Mouse (Mus musculus) sigmoid colon, adult 10 weeks (tissue): ENCODE measurements around the gene Olfr1104. TPM values are rescaled to one million over a fixed set of nuclear protein-coding genes. Genes with fewer than 3 reads are reported as not detected.

Experiments used
- polyA plus RNA-seq: library from polyadenylated mRNA; stranded (reverse); fragments of 350-450 nt; fragmentation: Illumina TruSeq; extraction: RNeasy Lipid Tissue Mini Kit (QIAGEN cat#74804); gene quantifications from one replicate; pipeline ENCODE4 v1.2.3, GENCODE M21; 2014; ENCODE audit warnings: low read depth, low replicate concordance

Olfr1104 gene
- polyA plus RNA-seq = not detected

GRCm38 (mm10) chr2:87026980-87027379 lies at the start of gene Olfr1104:
Gene Olfr1104 (minus strand): TSS chr2:87027080.

DNA sequence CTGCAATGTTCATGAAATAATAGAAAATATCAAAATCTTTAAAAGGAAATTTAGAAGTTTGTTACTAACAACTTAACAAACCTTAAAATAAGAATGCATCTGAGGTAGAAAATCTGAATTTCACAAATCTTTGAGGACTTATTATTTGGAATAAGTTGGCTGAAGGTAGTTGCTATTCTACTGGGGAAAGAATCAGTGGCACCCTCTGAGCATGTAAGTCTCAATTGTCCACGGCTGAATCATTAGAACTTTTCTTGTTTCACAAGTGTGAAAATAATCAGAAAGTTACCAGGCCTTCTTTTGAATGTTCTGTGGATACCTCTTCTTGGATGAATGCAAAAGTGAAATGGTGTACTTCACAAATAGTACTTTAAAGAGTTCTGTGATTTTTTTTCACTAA lies 48.8 kb upstream of the Olfr1104 start, which contains the start of gene Olfr1107:
Gene Olfr1107 (minus strand): TSS at position 101 of the 400 bp plus-strand sequence.

GRCm38 (mm10) chr2:87052173-87052572 lies 25.3 kb upstream of the Olfr1104 start, which contains the start of gene Olfr1106:
Gene Olfr1106 (minus strand): TSS chr2:87052273.

DNA sequence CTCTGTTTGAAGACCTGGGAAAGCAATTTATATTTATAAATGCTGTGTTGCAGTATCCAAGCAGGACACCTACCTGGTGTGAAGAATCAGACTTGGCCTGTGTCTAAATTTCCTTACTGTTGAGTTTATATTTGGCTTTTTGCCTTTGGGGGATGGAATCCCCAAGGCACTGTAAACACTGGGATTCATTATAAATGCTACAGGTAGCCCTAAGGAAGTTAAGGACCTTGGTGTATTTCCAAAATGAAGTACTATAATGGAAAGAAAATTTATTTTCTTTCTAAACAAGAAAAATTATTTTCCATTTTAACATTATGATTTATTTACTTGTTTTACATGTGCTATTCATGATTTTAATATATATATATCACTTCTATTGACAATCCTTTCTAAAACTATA lies 9.6 kb upstream of the Olfr1104 start, which contains the start of gene Olfr1105:
Gene Olfr1105 (minus strand): TSS at position 101 of the 400 bp plus-strand sequence.

GRCm38 (mm10) chr2:86998098-86998497 lies 28.8 kb downstream of the Olfr1104 start, which contains the start of gene Olfr1102:
Gene Olfr1102 (plus strand): TSS chr2:86998398.

GRCm38 (mm10) chr2:86991121-86991520 lies 35.8 kb downstream of the Olfr1104 start, which contains the start of gene Olfr1101:
Gene Olfr1101 (minus strand): TSS chr2:86991221.

GRCm38 (mm10) chr2:86979854-86980253 lies 47.0 kb downstream of the Olfr1104 start, which contains the start of gene Olfr1100:
Gene Olfr1100 (minus strand): TSS chr2:86979954.

Other genes with a start within 250 kb of the Olfr1104 start
- not detected for gene Olfr1093, start 244.6 kb downstream of the Olfr1104 start, polyA plus RNA-seq
- not detected for gene Olfr141, start 217.1 kb downstream of the Olfr1104 start, polyA plus RNA-seq
- not detected for gene Olfr1094, start 202.4 kb downstream of the Olfr1104 start, polyA plus RNA-seq
- not detected for gene Olfr1095, start 175.4 kb downstream of the Olfr1104 start, polyA plus RNA-seq
- gene Gm13723, start 152.3 kb downstream of the Olfr1104 start, polyA plus RNA-seq = not detected
- gene Olfr1097, start 134.9 kb downstream of the Olfr1104 start, polyA plus RNA-seq = not detected
- gene Olfr1098, start 102.5 kb downstream of the Olfr1104 start, polyA plus RNA-seq = not detected
- gene Olfr1099, start 66.4 kb downstream of the Olfr1104 start, polyA plus RNA-seq = not detected
- not detected for gene Olfr1100, start 47.1 kb downstream of the Olfr1104 start, polyA plus RNA-seq
- not detected for gene Olfr1101, start 35.9 kb downstream of the Olfr1104 start, polyA plus RNA-seq
- gene Olfr1102, start 28.7 kb downstream of the Olfr1104 start, polyA plus RNA-seq = not detected
- gene Olfr1105, start 9.5 kb upstream of the Olfr1104 start, polyA plus RNA-seq = not detected
- not detected for gene Olfr1106, start 25.2 kb upstream of the Olfr1104 start, polyA plus RNA-seq
- gene Olfr1107, start 48.7 kb upstream of the Olfr1104 start, polyA plus RNA-seq = not detected
- gene Olfr1109, start 68.9 kb upstream of the Olfr1104 start, polyA plus RNA-seq = not detected
- gene Olfr259, start 87.5 kb upstream of the Olfr1104 start, polyA plus RNA-seq = not detected
- not detected for gene Olfr1110, start 113.2 kb upstream of the Olfr1104 start, polyA plus RNA-seq
- not detected for gene Olfr1111, start 125.5 kb upstream of the Olfr1104 start, polyA plus RNA-seq
- not detected for gene Olfr1112, start 160.7 kb upstream of the Olfr1104 start, polyA plus RNA-seq
- not detected for gene Olfr1113, start 181.9 kb upstream of the Olfr1104 start, polyA plus RNA-seq
- not detected for gene Olfr1115, start 220.9 kb upstream of the Olfr1104 start, polyA plus RNA-seq
- gene Olfr1116, start 240.5 kb upstream of the Olfr1104 start, polyA plus RNA-seq = not detected